Mouse (Mus musculus) testis, adult 2 months (tissue): ENCODE results near the gene Cnih3.

Source experiments
- CTCF ChIP-seq: fragments of 200-500 bp; IDR thresholded peaks from 2 replicates; pipeline ENCODE4 v1.5.1; 2012; ENCODE audit warnings: low read depth, mild to moderate bottlenecking, inconsistent platforms, low read length, moderate library complexity; ENCODE audit not compliant: control insufficient read depth, insufficient read depth, insufficient replicate concordance
- POLR2A ChIP-seq: fragments of 200-500 bp; IDR thresholded peaks from 2 replicates; pipeline ENCODE4 v1.6.1; 2012; ENCODE audit warnings: low read depth, mild to moderate bottlenecking, inconsistent platforms, low read length, moderate library complexity; ENCODE audit not compliant: control insufficient read depth

DNA sequence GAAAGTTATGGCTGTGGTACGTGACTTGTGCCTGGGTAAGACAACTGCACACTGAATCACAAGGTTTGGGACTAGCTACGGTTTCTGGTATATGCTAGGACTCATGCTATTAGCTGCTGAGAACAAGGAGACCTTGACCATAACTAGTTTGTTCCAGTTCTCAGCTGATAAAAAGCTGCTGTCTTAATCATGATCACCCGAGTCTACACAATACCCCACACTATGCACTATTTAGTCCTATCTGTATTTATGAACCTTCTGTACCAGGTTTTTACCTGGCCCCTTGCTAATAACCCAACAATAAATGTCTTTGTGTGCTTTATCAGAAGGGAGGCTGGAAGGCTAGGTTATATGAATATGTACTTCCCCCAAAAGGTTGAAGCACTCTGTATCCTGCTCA lies 72.5 kb downstream of the Cnih3 start:
- TF ChIP-seq POLR2A = no peak
- TF ChIP-seq CTCF = no peak
